Mouse (Mus musculus) kidney, adult 11 months (tissue): ENCODE data around the gene Esp1.
"Not testable (repeated sequence)": the region's sequence is repeated elsewhere in the genome, so short reads cannot be mapped to it uniquely, and the experiment has no call there.

Experiments used
- DNase-seq: peaks from one replicate; pipeline ENCODE4 v3.0.0; 2022

Gene Esp1

GRCm38 (mm10) chr17:40726820-40727219 lies at the start of gene Esp1:
TSS of gene Esp1 (plus strand) at chr17:40727120.
- DNase-seq = no peak

GRCm38 (mm10) chr17:40716273-40716672 lies 10.6 kb upstream of the Esp1 start:
- DNase-seq = no peak

GRCm38 (mm10) chr17:40717055-40717454 lies 9.9 kb upstream of the Esp1 start:
- DNase-seq = not testable (repeated sequence)

- DNase-seq = no peak
Observed at GRCm38 (mm10) chr17:40731296-40731695, 4.4 kb downstream of the Esp1 start.

- DNase-seq = no peak
Observed at GRCm38 (mm10) chr17:40731724-40732123, 4.8 kb downstream of the Esp1 start.

- no peak for DNase-seq
Observed at GRCm38 (mm10) chr17:40763662-40764061, 36.7 kb downstream of the Esp1 start.

- DNase-seq = no peak
Observed at GRCm38 (mm10) chr17:40767120-40767519, 40.2 kb downstream of the Esp1 start.
